Mouse (Mus musculus) heart, embryonic 13.5 days (tissue): ENCODE data around the gene Ppil3. TPM values are rescaled to one million over a fixed set of nuclear protein-coding genes. Genes with fewer than 3 reads are reported as not detected.

Experiments used
- ATAC-seq: fragments of 200-750 bp; cut with Nextera tagmentation; 2 replicates; pipeline ENCODE4 v1.8.0; 2017; ENCODE audit warnings: moderate TSS enrichment; ENCODE audit not compliant: insufficient number of reproducible peaks, low FRiP score, low TSS enrichment; ENCODE audit errors: extremely low read depth
- H3K27ac ChIP-seq: fragments of 300-500 bp; sonication (generic); replicated peaks from 2 replicates; pipeline ENCODE4 v1.5.1; 2015; ENCODE audit warnings: moderate library complexity, mild to moderate bottlenecking, inconsistent platforms
- H3K27me3 ChIP-seq: fragments of 300-500 bp; sonication (generic); replicated peaks from 2 replicates; pipeline ENCODE4 v1.6.1; 2015; ENCODE audit warnings: mild to moderate bottlenecking, inconsistent platforms
- H3K36me3 ChIP-seq: fragments of 300-500 bp; sonication (generic); 2 replicates; pipeline ENCODE4 v1.6.1; 2015; ENCODE audit warnings: mild to moderate bottlenecking, inconsistent platforms
- H3K4me1 ChIP-seq: fragments of 300-500 bp; sonication (generic); 2 replicates; pipeline ENCODE4 v1.6.1; 2015; ENCODE audit warnings: inconsistent platforms
- H3K4me2 ChIP-seq: fragments of 300-500 bp; sonication (generic); 2 replicates; pipeline ENCODE4 v1.6.1; 2015; ENCODE audit warnings: inconsistent platforms, mild to moderate bottlenecking, moderate library complexity
- H3K4me3 ChIP-seq: fragments of 300-500 bp; sonication (generic); 2 replicates; pipeline ENCODE4 v1.5.1; 2015; ENCODE audit warnings: moderate library complexity, mild to moderate bottlenecking, inconsistent platforms
- H3K9ac ChIP-seq: fragments of 300-500 bp; sonication (generic); 2 replicates; pipeline ENCODE4 v1.6.1; 2015; ENCODE audit warnings: inconsistent platforms, mild to moderate bottlenecking, moderate library complexity
- H3K9me3 ChIP-seq: fragments of 300-500 bp; sonication (generic); 2 replicates; pipeline ENCODE4 v1.6.1; 2016; ENCODE audit warnings: inconsistent platforms
- WGBS: fragments of 180-500 bp; shearing (Covaris S2); methylation state at CpG from one replicate; pipeline ENCODE4 v1.1.7; 2015; ENCODE audit warnings: mixed read lengths; 5-methylcytosine and 5-hydroxymethylcytosine counted together
- polyA plus RNA-seq: library from polyadenylated mRNA; unstranded; fragments of >200 nt; fragmentation: Nextera tagmentation; extraction: Ambion mirVana; gene quantifications from 2 replicates; pipeline ENCODE4 v1.2.1, GENCODE M21; 2015

Gene Ppil3
- polyA plus RNA-seq: 30.9 and 37.9 TPM in 2 replicates

DNA sequence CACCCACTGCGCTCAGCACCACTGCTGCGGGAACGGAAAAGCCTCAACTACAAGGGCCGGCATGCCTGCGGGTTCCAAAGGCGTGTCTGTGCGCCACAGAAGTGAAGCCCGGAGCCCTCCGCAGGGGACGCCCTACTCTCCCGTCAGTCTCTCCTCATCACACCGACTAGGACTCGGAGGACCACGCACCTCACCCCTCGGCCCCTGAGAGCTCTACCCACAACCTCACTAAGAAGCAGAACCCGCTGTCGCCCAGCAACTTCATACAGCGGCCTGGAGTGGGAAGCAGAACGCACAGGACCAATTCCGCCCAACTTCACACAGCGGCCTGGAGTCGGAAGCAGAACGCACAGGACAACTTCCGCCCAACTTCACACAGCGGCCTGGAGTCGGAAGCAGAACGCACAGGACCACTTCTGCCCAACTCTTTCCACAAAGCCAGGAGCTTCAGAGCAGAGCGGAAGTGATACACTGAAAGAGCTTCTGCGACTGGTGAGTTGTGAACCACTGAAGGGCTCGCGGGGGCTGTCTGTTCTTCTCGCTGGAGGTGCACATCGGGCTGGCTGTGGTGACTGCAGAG, at the start of gene Ppil3, which contains the start of gene Nif3l1:
Gene Ppil3, minus strand, starts transcription at position 344 of the 580 bp plus-strand sequence.
Gene Nif3l1, plus strand, starts transcription at position 9 of the 580 bp plus-strand sequence.
- Histone ChIP-seq H3K4me1 (peaks cover 28% of the 10 kb centered on the region), H3K4me3 (peak within 1 kb of the TSS; percentile 77), H3K9me3 (no peaks in the 10 kb centered on the region), H3K4me2 (peak within 1 kb of the TSS; percentile 79), H3K9ac (peak within 1 kb of the TSS; percentile 86), H3K36me3 (peaks cover 41% of the 10 kb centered on the region), H3K27me3 (no peaks in the 10 kb centered on the region), H3K27ac (peak within 1 kb of the TSS; percentile 94)
- ATAC-seq: peak; percentile 88
- WGBS: under 1% methylated on average over 33 of the region's 33 CpGs

DNA sequence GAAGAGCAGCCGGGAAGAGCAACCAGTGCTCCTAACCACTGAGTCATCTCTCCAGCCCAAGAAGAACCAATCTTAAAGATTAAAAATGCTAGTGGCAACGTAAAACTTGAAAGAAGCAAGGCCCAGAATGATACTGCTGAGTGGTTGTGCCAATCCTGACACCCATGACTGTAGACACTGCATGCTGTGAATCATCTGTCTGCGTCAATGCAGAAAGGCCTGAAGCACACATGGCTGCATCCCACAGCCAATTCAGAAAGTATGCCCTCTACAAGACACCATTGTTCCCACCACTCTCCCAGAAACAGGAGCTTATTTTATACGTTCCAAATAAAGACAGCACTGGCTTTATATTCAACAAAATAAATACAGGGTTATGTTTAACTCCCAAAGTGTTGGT, 37.4 kb upstream of the Ppil3 start:
- Histone ChIP-seq H3K4me2 (no peak overlapping the region), H3K4me1 (no peaks in the 10 kb centered on the region), H3K27me3 (no peaks in the 10 kb centered on the region), H3K9ac (no peak overlapping the region), H3K27ac (no peak overlapping the region), H3K36me3 (peaks cover 84% of the 10 kb centered on the region), H3K4me3 (no peak overlapping the region), H3K9me3 (no peaks in the 10 kb centered on the region)
- no peak for ATAC-seq
- 93% methylated on average over 4 of the region's 4 CpGs for WGBS

GRCm38 (mm10) chr1:58475662-58476061, 30.4 kb upstream of the Ppil3 start:
- H3K36me3 ChIP-seq: peaks cover 92% of the 10 kb centered on the region
- ATAC-seq: no peak
- no peaks in the 10 kb centered on the region for H3K4me1 ChIP-seq

GRCm38 (mm10) chr1:58465561-58465960, 20.3 kb upstream of the Ppil3 start:
- H3K4me3 ChIP-seq: no peak overlapping the region
- peaks cover 95% of the 10 kb centered on the region for H3K36me3 ChIP-seq
- no peaks in the 10 kb centered on the region for H3K27me3 ChIP-seq
- 95% methylated on average over 4 of the region's 4 CpGs for WGBS
- H3K4me1 ChIP-seq: no peaks in the 10 kb centered on the region
- no peak overlapping the region for H3K9ac ChIP-seq
- H3K9me3 ChIP-seq: no peaks in the 10 kb centered on the region
- no peak for ATAC-seq
- no peak overlapping the region for H3K27ac ChIP-seq
- H3K4me2 ChIP-seq: no peak overlapping the region

More at GRCm38 (mm10) chr1:58475662-58476061, 30.4 kb upstream of the Ppil3 start:
- 94% methylated on average over 8 of the region's 8 CpGs for WGBS
- H3K27me3 ChIP-seq: no peaks in the 10 kb centered on the region
- no peak overlapping the region for H3K9ac ChIP-seq
- H3K9me3 ChIP-seq: no peaks in the 10 kb centered on the region
- no peak overlapping the region for H3K27ac ChIP-seq
- no peak overlapping the region for H3K4me3 ChIP-seq
- no peak overlapping the region for H3K4me2 ChIP-seq

DNA sequence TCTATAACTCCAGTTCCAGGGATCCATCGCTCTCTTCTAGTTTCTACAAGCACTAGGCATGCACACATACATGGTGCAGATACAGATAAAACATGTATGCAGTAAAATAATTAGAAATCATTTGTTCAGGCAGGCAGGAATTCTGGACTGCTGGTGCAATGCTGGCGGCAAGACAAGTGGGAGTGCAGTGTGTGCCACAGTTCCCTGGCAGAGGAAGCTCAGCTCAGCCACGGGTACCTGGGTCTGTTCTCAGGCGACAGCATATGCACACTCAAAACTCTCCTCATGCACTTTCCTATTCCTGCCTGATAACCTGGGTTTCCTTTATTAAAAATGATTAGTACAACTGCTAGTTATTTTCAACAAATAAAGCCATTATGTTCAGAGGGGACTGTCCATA, 19.8 kb upstream of the Ppil3 start:
- Histone ChIP-seq H3K4me3 (no peak overlapping the region), H3K9me3 (no peaks in the 10 kb centered on the region), H3K9ac (no peak overlapping the region), H3K36me3 (peaks cover 95% of the 10 kb centered on the region), H3K4me1 (no peaks in the 10 kb centered on the region), H3K27ac (no peak overlapping the region), H3K27me3 (no peaks in the 10 kb centered on the region), H3K4me2 (no peak overlapping the region)
- WGBS: 91% methylated on average over 4 of the region's 4 CpGs
- ATAC-seq: no peak

- H3K36me3 ChIP-seq: peaks cover 94% of the 10 kb centered on the region
- H3K4me2 ChIP-seq: no peak overlapping the region
- 87% methylated on average over 2 of the region's 2 CpGs for WGBS
- no peak for ATAC-seq
- no peak overlapping the region for H3K9ac ChIP-seq
- H3K4me1 ChIP-seq: peaks cover 1% of the 10 kb centered on the region
- H3K9me3 ChIP-seq: no peaks in the 10 kb centered on the region
- no peak overlapping the region for H3K27ac ChIP-seq
- H3K4me3 ChIP-seq: no peak overlapping the region
- H3K27me3 ChIP-seq: no peaks in the 10 kb centered on the region
These were observed 18.6 kb upstream of the Ppil3 start for GRCm38 (mm10) chr1:58463935-58464334.

- no peak overlapping the region for H3K4me2 ChIP-seq
- no peak overlapping the region for H3K4me3 ChIP-seq
- H3K9me3 ChIP-seq: no peaks in the 10 kb centered on the region
- WGBS: 90% methylated on average over 3 of the region's 3 CpGs
- no peak overlapping the region for H3K9ac ChIP-seq
- peaks cover 99% of the 10 kb centered on the region for H3K36me3 ChIP-seq
- peaks cover 13% of the 10 kb centered on the region for H3K4me1 ChIP-seq
- H3K27ac ChIP-seq: no peak overlapping the region
- no peaks in the 10 kb centered on the region for H3K27me3 ChIP-seq
- ATAC-seq: no peak
These were observed 15.3 kb upstream of the Ppil3 start for GRCm38 (mm10) chr1:58460566-58460965.

GRCm38 (mm10) chr1:58458867-58459266, 13.6 kb upstream of the Ppil3 start:
- no peak for ATAC-seq
- Histone ChIP-seq H3K9ac (no peak overlapping the region), H3K9me3 (no peaks in the 10 kb centered on the region), H3K27ac (peak overlapping the region; percentile 53), H3K4me1 (peaks cover 13% of the 10 kb centered on the region), H3K4me2 (no peak overlapping the region), H3K4me3 (no peak overlapping the region), H3K36me3 (peaks cover 99% of the 10 kb centered on the region), H3K27me3 (no peaks in the 10 kb centered on the region)
- WGBS: 43% methylated on average over 2 of the region's 2 CpGs

- WGBS: 83% methylated on average over 5 of the region's 5 CpGs
- no peak overlapping the region for H3K9ac ChIP-seq
- H3K27ac ChIP-seq: peak overlapping the region; percentile 53
- peaks cover 99% of the 10 kb centered on the region for H3K36me3 ChIP-seq
- H3K27me3 ChIP-seq: no peaks in the 10 kb centered on the region
- no peak overlapping the region for H3K4me3 ChIP-seq
- no peak for ATAC-seq
- H3K9me3 ChIP-seq: no peaks in the 10 kb centered on the region
- no peak overlapping the region for H3K4me2 ChIP-seq
- H3K4me1 ChIP-seq: peaks cover 13% of the 10 kb centered on the region
These were observed 12.9 kb upstream of the Ppil3 start for GRCm38 (mm10) chr1:58458175-58458574.

- 89% methylated on average over 6 of the region's 6 CpGs for WGBS
- Histone ChIP-seq H3K4me3 (no peak overlapping the region), H3K4me2 (no peak overlapping the region), H3K36me3 (peaks cover 90% of the 10 kb centered on the region), H3K27me3 (no peaks in the 10 kb centered on the region), H3K9me3 (no peaks in the 10 kb centered on the region), H3K9ac (no peak overlapping the region), H3K27ac (no peak overlapping the region), H3K4me1 (peaks cover 13% of the 10 kb centered on the region)
- no peak for ATAC-seq
These were observed 9.0 kb upstream of the Ppil3 start for GRCm38 (mm10) chr1:58454316-58454715.

- H3K4me2 ChIP-seq: no peak overlapping the region
- no peak for ATAC-seq
- H3K9me3 ChIP-seq: no peaks in the 10 kb centered on the region
- WGBS: 77% methylated on average over 7 of the region's 7 CpGs
- H3K36me3 ChIP-seq: peaks cover 49% of the 10 kb centered on the region
- H3K9ac ChIP-seq: no peak overlapping the region
- no peak overlapping the region for H3K4me3 ChIP-seq
- H3K4me1 ChIP-seq: peaks cover 28% of the 10 kb centered on the region
- no peaks in the 10 kb centered on the region for H3K27me3 ChIP-seq
- H3K27ac ChIP-seq: no peak overlapping the region
These were observed 3.1 kb upstream of the Ppil3 start for GRCm38 (mm10) chr1:58448396-58448795.

DNA sequence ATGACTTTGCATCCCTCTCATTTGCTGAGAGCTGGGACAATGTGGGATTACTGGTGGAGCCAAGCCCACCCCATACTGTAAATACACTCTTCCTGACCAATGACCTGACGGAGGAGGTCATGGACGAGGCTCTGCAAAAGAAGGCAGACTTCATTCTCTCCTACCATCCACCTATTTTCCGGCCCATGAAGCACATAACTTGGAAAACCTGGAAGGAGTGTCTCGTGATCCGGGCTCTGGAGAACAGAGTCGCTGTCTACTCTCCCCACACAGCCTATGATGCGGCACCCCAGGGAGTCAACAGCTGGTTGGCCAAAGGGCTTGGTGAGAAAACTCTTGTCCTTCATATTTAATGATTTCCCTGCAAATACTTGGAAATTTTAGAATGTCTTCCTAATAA, 2.5 kb upstream of the Ppil3 start:
- WGBS: 92% methylated on average over 7 of the region's 7 CpGs

More for the DNA sequence above, 2.5 kb upstream of the Ppil3 start:
- peaks cover 28% of the 10 kb centered on the region for H3K4me1 ChIP-seq
- ATAC-seq: no peak
- no peaks in the 10 kb centered on the region for H3K9me3 ChIP-seq
- peaks cover 42% of the 10 kb centered on the region for H3K36me3 ChIP-seq
- H3K4me3 ChIP-seq: no peak overlapping the region
- no peaks in the 10 kb centered on the region for H3K27me3 ChIP-seq
- no peak overlapping the region for H3K4me2 ChIP-seq
- H3K27ac ChIP-seq: no peak overlapping the region
- H3K9ac ChIP-seq: no peak overlapping the region
